Mouse (Mus musculus): ENCODE results near the gene Tet1. TPM values are rescaled to one million over a fixed set of nuclear protein-coding genes. Genes with fewer than 3 reads are reported as not detected.
"Not testable (repeated sequence)": the region's sequence is repeated elsewhere in the genome, so short reads cannot be mapped to it uniquely, and the experiment has no call there.

The Tet1 gene
- 28.7 and 35.4 TPM in 2 replicates for polyA plus RNA-seq (2016; fragmentation: Nextera tagmentation; extraction: Ambion mirVana)

GRCm38 (mm10) chr10:62908896-62909295 lies at the start of gene Tet1:
TSS of gene Tet1 (minus strand) at chr10:62908996.
- not testable (repeated sequence) for H3K9me3 ChIP-seq (replicated peaks); ATAC-seq (ENCODE audit: insufficient number of reproducible peaks, low FRiP score); H3K27ac ChIP-seq (ENCODE audit: poor library complexity, severe bottlenecking); H3K4me3 ChIP-seq; H3K27me3 ChIP-seq (replicated peaks); H3K9ac ChIP-seq; H3K36me3 ChIP-seq; H3K4me2 ChIP-seq; H3K4me1 ChIP-seq (replicated peaks)
- no CpG with 5 or more reads among the region's 1 CpGs for whole genome bisulfite sequencing

- Histone ChIP-seq H3K4me2 (no peak overlapping the region), H3K9ac (no peak overlapping the region), H3K4me1 (replicated peaks) (no peaks in the 10 kb centered on the region; the same call in 1 of the 2 replicates), H3K4me3 (no peak overlapping the region), H3K27ac (ENCODE audit: poor library complexity, severe bottlenecking) (no peak overlapping the region), H3K9me3 (replicated peaks) (no peaks in the 10 kb centered on the region), H3K27me3 (replicated peaks) (no peaks in the 10 kb centered on the region), H3K36me3 (peaks cover 51% of the 10 kb centered on the region)
- ATAC-seq (ENCODE audit: insufficient number of reproducible peaks, low FRiP score): no peak
- 95% methylated on average over 7 of the region's 7 CpGs for WGBS
Measured at GRCm38 (mm10) chr10:62948551-62948950, 39.8 kb upstream of the Tet1 start.

GRCm38 (mm10) chr10:62946738-62947471 lies 38.1 kb upstream of the Tet1 start, which contains the start of gene Dna2:
TSS of gene Dna2 (plus strand) at chr10:62947026.
- H3K36me3 ChIP-seq: peaks cover 55% of the 10 kb centered on the region
- under 1% methylated on average over 67 of the region's 68 CpGs for WGBS
- H3K9me3 ChIP-seq (replicated peaks): no peaks in the 10 kb centered on the region
- peak within 1 kb of the TSS; percentile 77 for H3K27ac ChIP-seq (ENCODE audit: poor library complexity, severe bottlenecking)
- H3K4me2 ChIP-seq: peak within 1 kb of the TSS; percentile 77
- peak within 1 kb of the TSS; percentile 62 for H3K4me3 ChIP-seq
- peak; percentile 89 for ATAC-seq (ENCODE audit: insufficient number of reproducible peaks, low FRiP score)
- H3K27me3 ChIP-seq (replicated peaks): no peaks in the 10 kb centered on the region
- H3K9ac ChIP-seq: peak within 1 kb of the TSS; percentile 77
- H3K4me1 ChIP-seq (replicated peaks): no peaks in the 10 kb centered on the region; the same call in 1 of the 2 replicates

- H3K4me1 ChIP-seq (replicated peaks): no peaks in the 10 kb centered on the region; the same call in 1 of the 2 replicates
- peaks cover 49% of the 10 kb centered on the region for H3K36me3 ChIP-seq
- no peaks in the 10 kb centered on the region for H3K9me3 ChIP-seq (replicated peaks)
- WGBS: 78% methylated on average over 10 of the region's 10 CpGs
- no peak overlapping the region for H3K9ac ChIP-seq
- no peak overlapping the region for H3K27ac ChIP-seq (ENCODE audit: poor library complexity, severe bottlenecking)
- H3K4me3 ChIP-seq: no peak overlapping the region
- H3K27me3 ChIP-seq (replicated peaks): no peaks in the 10 kb centered on the region
- no peak overlapping the region for H3K4me2 ChIP-seq
- no peak for ATAC-seq (ENCODE audit: insufficient number of reproducible peaks, low FRiP score)
Measured at GRCm38 (mm10) chr10:62944975-62945580, 36.3 kb upstream of the Tet1 start.

GRCm38 (mm10) chr10:62932381-62932780 lies 23.6 kb upstream of the Tet1 start:
- Histone ChIP-seq H3K4me1 (replicated peaks) (no peaks in the 10 kb centered on the region), H3K4me2 (no peak overlapping the region), H3K9me3 (replicated peaks) (no peaks in the 10 kb centered on the region), H3K27me3 (replicated peaks) (no peaks in the 10 kb centered on the region), H3K27ac (ENCODE audit: poor library complexity, severe bottlenecking) (no peak overlapping the region), H3K36me3 (peaks cover 70% of the 10 kb centered on the region), H3K9ac (no peak overlapping the region), H3K4me3 (no peak overlapping the region)
- WGBS: 91% methylated on average over 1 of the region's 1 CpGs
- no peak for ATAC-seq (ENCODE audit: insufficient number of reproducible peaks, low FRiP score)

- 87% methylated on average over 4 of the region's 4 CpGs for WGBS
Measured at GRCm38 (mm10) chr10:62924096-62924635, 15.4 kb upstream of the Tet1 start.

GRCm38 (mm10) chr10:62920766-62921156 lies 12.0 kb upstream of the Tet1 start:
- Histone ChIP-seq H3K4me2 (peak overlapping the region; percentile 92), H3K36me3 (no peaks in the 10 kb centered on the region), H3K27ac (ENCODE audit: poor library complexity, severe bottlenecking) (peak overlapping the region; percentile 86), H3K4me3 (peak overlapping the region; percentile 71), H3K4me1 (replicated peaks) (peaks cover 12% of the 10 kb centered on the region), H3K9me3 (replicated peaks) (no peaks in the 10 kb centered on the region), H3K27me3 (replicated peaks) (no peaks in the 10 kb centered on the region), H3K9ac (peak overlapping the region; percentile 89)
- peak; percentile 70 for ATAC-seq (ENCODE audit: insufficient number of reproducible peaks, low FRiP score)
- under 1% methylated on average over 29 of the region's 29 CpGs for WGBS

More at GRCm38 (mm10) chr10:62924096-62924635, 15.4 kb upstream of the Tet1 start:
- Histone ChIP-seq H3K36me3 (peaks cover 13% of the 10 kb centered on the region), H3K4me3 (no peak overlapping the region), H3K27ac (ENCODE audit: poor library complexity, severe bottlenecking) (no peak overlapping the region), H3K9ac (no peak overlapping the region), H3K4me1 (replicated peaks) (peaks cover 12% of the 10 kb centered on the region), H3K27me3 (replicated peaks) (no peaks in the 10 kb centered on the region), H3K9me3 (replicated peaks) (no peaks in the 10 kb centered on the region), H3K4me2 (no peak overlapping the region)
- no peak for ATAC-seq (ENCODE audit: insufficient number of reproducible peaks, low FRiP score)

GRCm38 (mm10) chr10:62919925-62920765 lies 11.3 kb upstream of the Tet1 start, which contains the start of gene Slc25a16:
TSS of gene Slc25a16 (plus strand) at chr10:62920633.
- H3K27ac ChIP-seq (ENCODE audit: poor library complexity, severe bottlenecking): peak within 1 kb of the TSS; percentile 86
- H3K4me1 ChIP-seq (replicated peaks): peaks cover 12% of the 10 kb centered on the region
- no peaks in the 10 kb centered on the region for H3K9me3 ChIP-seq (replicated peaks)
- peak; percentile 97 for ATAC-seq (ENCODE audit: insufficient number of reproducible peaks, low FRiP score)
- peak within 1 kb of the TSS; percentile 89 for H3K9ac ChIP-seq
- H3K4me2 ChIP-seq: peak within 1 kb of the TSS; percentile 92
- 4% methylated on average over 50 of the region's 50 CpGs for WGBS
- H3K36me3 ChIP-seq: no peaks in the 10 kb centered on the region
- H3K27me3 ChIP-seq (replicated peaks): no peaks in the 10 kb centered on the region
- peak within 1 kb of the TSS; percentile 71 for H3K4me3 ChIP-seq

GRCm38 (mm10) chr10:62918985-62919384 lies 10.2 kb upstream of the Tet1 start:
- no peak for ATAC-seq (ENCODE audit: insufficient number of reproducible peaks, low FRiP score)
- 73% methylated on average over 3 of the region's 3 CpGs for WGBS
- no peak overlapping the region for H3K9ac ChIP-seq

GRCm38 (mm10) chr10:62911120-62911519 lies 2.3 kb upstream of the Tet1 start:
- H3K27me3 ChIP-seq (replicated peaks): no peaks in the 10 kb centered on the region
- no peak overlapping the region for H3K4me3 ChIP-seq
- no peak for ATAC-seq (ENCODE audit: insufficient number of reproducible peaks, low FRiP score)
- no peak overlapping the region for H3K4me2 ChIP-seq
- H3K36me3 ChIP-seq: no peaks in the 10 kb centered on the region
- no peak overlapping the region for H3K9ac ChIP-seq
- no peak overlapping the region for H3K27ac ChIP-seq (ENCODE audit: poor library complexity, severe bottlenecking)
- no peaks in the 10 kb centered on the region for H3K9me3 ChIP-seq (replicated peaks)
- H3K4me1 ChIP-seq (replicated peaks): no peaks in the 10 kb centered on the region
- 65% methylated on average over 2 of the region's 2 CpGs for WGBS

More at GRCm38 (mm10) chr10:62918985-62919384, 10.2 kb upstream of the Tet1 start:
- H3K4me3 ChIP-seq: no peak overlapping the region
- no peaks in the 10 kb centered on the region for H3K9me3 ChIP-seq (replicated peaks)
- peaks cover 12% of the 10 kb centered on the region for H3K4me1 ChIP-seq (replicated peaks)
- no peaks in the 10 kb centered on the region for H3K27me3 ChIP-seq (replicated peaks)
- H3K36me3 ChIP-seq: no peaks in the 10 kb centered on the region
- no peak overlapping the region for H3K27ac ChIP-seq (ENCODE audit: poor library complexity, severe bottlenecking)
- no peak overlapping the region for H3K4me2 ChIP-seq

Measured in heart, embryonic 12.5 days (tissue).